Mouse (Mus musculus) lung, adult 2 months (tissue): ENCODE measurements around the gene Krtap7-1. TPM values are rescaled to one million over a fixed set of nuclear protein-coding genes. Genes with fewer than 3 reads are reported as not detected.

ENCODE experiments used
- DNase-seq: peaks from one replicate; pipeline ENCODE4 v3.0.0; 2022
- H3K4me1 ChIP-seq: fragments of 200-500 bp; 2 replicates; pipeline ENCODE4 v1.6.1; 2011; ENCODE audit warnings: low read length; ENCODE audit not compliant: control insufficient read depth, insufficient read depth
- H3K4me3 ChIP-seq: fragments of 200-500 bp; replicated peaks from 2 replicates; pipeline ENCODE3; 2011; ENCODE audit warnings: low read depth, mild to moderate bottlenecking, control low read depth, low read length; ENCODE audit errors: extremely low read depth
- CTCF ChIP-seq: fragments of 200-500 bp; IDR thresholded peaks from 2 replicates; pipeline ENCODE4 v1.5.1; 2011; ENCODE audit warnings: mild to moderate bottlenecking, low read length, control low read depth; ENCODE audit not compliant: insufficient read depth
- POLR2A ChIP-seq: fragments of 200-500 bp; IDR thresholded peaks from 2 replicates; pipeline ENCODE4 v1.6.1; 2011; ENCODE audit warnings: low read depth, mild to moderate bottlenecking, control low read depth, low read length, borderline replicate concordance; ENCODE audit errors: extremely low read depth
- WGBS: fragments of 180-500 bp; shearing (Covaris S2); methylation state at CpG from one replicate; pipeline ENCODE4 v1.1.7; 2018; 5-methylcytosine and 5-hydroxymethylcytosine counted together
- polyA plus RNA-seq: library from polyadenylated mRNA; depleted of rRNA; stranded (reverse); fragments of >200 nt; gene quantifications from 2 replicates; pipeline ENCODE4 v1.2.3, GENCODE M21; 2012; rRNA removed

The Krtap7-1 gene
- not detected in 2 replicates for polyA plus RNA-seq

- TF ChIP-seq CTCF (no peak), POLR2A (no peak)
- WGBS, result 72% methylated on average over 4 of the region's 4 CpGs
- H3K4me3 ChIP-seq, result no peak within 1 kb of the TSS
- H3K4me1 ChIP-seq, result no peaks in the 10 kb centered on the region
- no peak for DNase-seq
These were observed at the start of gene Krtap7-1 for GRCm38 (mm10) chr16:89508223-89508622. Gene Krtap7-1 (minus strand): TSS chr16:89508323.

- no peak for DNase-seq
- H3K4me1 ChIP-seq, result no peaks in the 10 kb centered on the region
- no peak for TF ChIP-seq POLR2A
- TF ChIP-seq CTCF, result no peak
- H3K4me3 ChIP-seq, result no peak overlapping the region
These were observed 42.2 kb upstream of the Krtap7-1 start for GRCm38 (mm10) chr16:89550298-89550697.

GRCm38 (mm10) chr16:89538031-89538484 is 29.9 kb upstream of the Krtap7-1 start:
- no peak for DNase-seq
- TF ChIP-seq CTCF, result no peak
- TF ChIP-seq POLR2A, result no peak
- Histone ChIP-seq H3K4me1 (no peaks in the 10 kb centered on the region), H3K4me3 (no peak overlapping the region)
- WGBS, result 85% methylated on average over 5 of the region's 5 CpGs

- no peak for TF ChIP-seq CTCF
- no peak for TF ChIP-seq POLR2A
- DNase-seq, result no peak
- no peaks in the 10 kb centered on the region for H3K4me1 ChIP-seq
- no peak overlapping the region for H3K4me3 ChIP-seq
- 93% methylated on average over 6 of the region's 6 CpGs for WGBS
These were observed 29.2 kb upstream of the Krtap7-1 start for GRCm38 (mm10) chr16:89537349-89537748.

GRCm38 (mm10) chr16:89530547-89530946 is 22.4 kb upstream of the Krtap7-1 start:
- no peak for DNase-seq
- no peak overlapping the region for H3K4me3 ChIP-seq
- TF ChIP-seq CTCF (no peak), POLR2A (no peak)
- H3K4me1 ChIP-seq, result no peaks in the 10 kb centered on the region
- WGBS, result 42% methylated on average over 7 of the region's 7 CpGs

GRCm38 (mm10) chr16:89529846-89530245 is 21.7 kb upstream of the Krtap7-1 start:
- TF ChIP-seq POLR2A, result no peak
- TF ChIP-seq CTCF, result no peak
- 56% methylated on average over 7 of the region's 7 CpGs for WGBS
- no peak for DNase-seq
- H3K4me3 ChIP-seq, result no peak overlapping the region
- no peaks in the 10 kb centered on the region for H3K4me1 ChIP-seq

- DNase-seq, result no peak
- TF ChIP-seq POLR2A (no peak), CTCF (no peak)
- Histone ChIP-seq H3K4me1 (no peaks in the 10 kb centered on the region), H3K4me3 (no peak overlapping the region)
- whole genome bisulfite sequencing, result 73% methylated on average over 3 of the region's 3 CpGs
These were observed 20.3 kb upstream of the Krtap7-1 start for GRCm38 (mm10) chr16:89528380-89528779.

- no peak overlapping the region for H3K4me3 ChIP-seq
- no peak for TF ChIP-seq CTCF
- TF ChIP-seq POLR2A, result no peak
- no peaks in the 10 kb centered on the region for H3K4me1 ChIP-seq
- DNase-seq, result peak; percentile 3
- 73% methylated on average over 4 of the region's 4 CpGs for WGBS
These were observed 12.9 kb upstream of the Krtap7-1 start for GRCm38 (mm10) chr16:89520996-89521395.

- TF ChIP-seq CTCF (no peak), POLR2A (no peak)
- WGBS, result 91% methylated on average over 2 of the region's 2 CpGs
- no peaks in the 10 kb centered on the region for H3K4me1 ChIP-seq
- no peak overlapping the region for H3K4me3 ChIP-seq
- DNase-seq, result no peak
These were observed 12.4 kb upstream of the Krtap7-1 start for GRCm38 (mm10) chr16:89520555-89520954.

- TF ChIP-seq POLR2A (no peak), CTCF (no peak)
- 86% methylated on average over 6 of the region's 6 CpGs for WGBS
- DNase-seq, result no peak
- Histone ChIP-seq H3K4me3 (no peak overlapping the region), H3K4me1 (no peaks in the 10 kb centered on the region)
These were observed 12.0 kb upstream of the Krtap7-1 start for GRCm38 (mm10) chr16:89520091-89520490.
